ENCODE assay signal across 8 mouse cellular contexts in the genomic region with DNA sequence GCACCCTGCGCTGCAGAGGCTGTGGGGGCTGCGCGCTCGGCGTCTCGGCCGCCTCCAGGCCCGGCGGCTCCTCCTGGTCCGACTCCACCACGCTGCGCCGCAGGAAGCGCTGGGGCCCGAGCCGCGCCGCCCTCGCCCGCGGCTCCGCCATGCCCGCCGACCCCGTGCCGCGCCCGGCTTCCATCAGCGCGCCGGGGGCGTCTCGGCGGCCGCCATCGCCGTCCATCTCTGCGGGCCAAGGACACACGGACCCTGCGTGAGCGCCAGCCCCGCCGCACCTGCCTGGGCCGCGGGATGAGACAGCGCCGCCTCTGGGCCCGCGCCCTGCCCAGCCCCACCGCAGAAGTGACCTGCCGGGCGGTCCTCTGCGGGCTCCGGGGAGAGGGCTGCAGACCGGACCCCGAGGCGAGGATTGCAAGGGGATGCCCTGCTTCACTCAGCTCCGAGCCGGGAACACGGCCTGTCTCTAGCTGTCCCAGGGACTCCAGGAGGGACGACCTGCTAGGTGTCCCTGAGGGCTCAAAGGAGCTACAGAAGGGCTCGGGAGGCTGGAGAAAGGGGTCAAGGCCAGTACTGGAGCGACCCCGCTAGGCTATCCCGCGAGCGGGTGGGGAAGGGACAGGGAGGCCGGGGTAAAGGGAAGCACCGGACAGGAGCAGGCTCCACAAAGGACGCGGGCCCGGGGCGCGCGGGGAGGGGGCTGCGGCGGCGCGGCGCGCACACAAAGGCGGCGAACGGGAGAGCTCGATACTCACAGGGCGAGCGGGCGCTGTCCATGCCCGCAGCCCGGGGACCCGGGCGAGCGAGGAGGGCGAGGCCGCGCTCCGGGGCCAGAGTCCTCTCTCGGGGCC. TPM values are rescaled to one million over a fixed set of nuclear protein-coding genes. Genes with fewer than 3 reads are reported as not detected.
DNase-seq lines count a peak whose midpoint lies in the region; ATAC-seq and TF ChIP-seq lines count a peak whose summit lies in the region.

No protein-coding gene starts in this region.

- no peak for TF ChIP-seq POLR2A in heart, adult 2 months (IDR thresholded peaks at IDR 0.05; ENCODE audit: insufficient read depth, low read depth, low read length)

- H3K79me2 ChIP-seq in heart, adult 2 months (replicated peaks; ENCODE audit: control insufficient read depth, insufficient read depth, low read length), result no peaks in the 10 kb centered on the region

- no peaks in the 10 kb centered on the region for H3K9me3 ChIP-seq in kidney, embryonic 15.5 days (replicated peaks)
- no peaks in the 10 kb centered on the region for H3K9me3 ChIP-seq in liver, embryonic 16.5 days (replicated peaks; ENCODE audit: control insufficient read depth, low read length)

- TF ChIP-seq CTCF in heart, adult 2 months (IDR thresholded peaks at IDR 0.05), result 0 out of 2 replicates have a peak, but pooled peaks have one; percentile 11

- no peaks in the 10 kb centered on the region; the same call in 1 of the 2 replicates for H3K4me1 ChIP-seq in heart, adult 2 months (ENCODE audit: control insufficient read depth, insufficient read depth, low read length)
- peaks cover 41% of the 10 kb centered on the region for H3K4me1 ChIP-seq in kidney, embryonic 15.5 days
- peaks cover 6% of the 10 kb centered on the region for H3K4me1 ChIP-seq in liver, embryonic 16.5 days (ENCODE audit: control insufficient read depth, low read depth, low read length)

- 1% methylated on average over 97 of the region's 98 CpGs for whole genome bisulfite sequencing in heart, adult 2 months
- WGBS in kidney, embryonic 15.5 days, result under 1% methylated on average over 95 of the region's 98 CpGs
- WGBS in liver, embryonic 16.5 days (ENCODE audit: insufficient replicate concordance), result under 1% methylated on average over 96 of the region's 98 CpGs

- peak; percentile 74 for ATAC-seq in kidney, embryonic 15.5 days (replicated peaks; ENCODE audit: low FRiP score)
- ATAC-seq in liver, embryonic 16.5 days (ENCODE audit: low read depth), result peak; percentile 63; the same call in 1 of the 2 replicates

- peaks cover 7% of the 10 kb centered on the region for H3K27me3 ChIP-seq in heart, adult 2 months (ENCODE audit: control insufficient read depth, insufficient read depth, low read length)
- peaks cover 68% of the 10 kb centered on the region for H3K27me3 ChIP-seq in kidney, embryonic 15.5 days
- peaks cover 56% of the 10 kb centered on the region for H3K27me3 ChIP-seq in liver, embryonic 16.5 days (ENCODE audit: control insufficient read depth, insufficient read depth, low read depth, low read length)

- peak; percentile 36 to 62 for DNase-seq in adrenal gland, adult (ENCODE audit: inconsistent age in 2 of 2, low spot score in 1 of 2)
- no peak for DNase-seq in adrenal gland, postnatal 4 days (ENCODE audit: low spot score in 2 of 2)
- DNase-seq in ES-CJ7 (ENCODE audit: low read depth, low spot score), result peak; percentile 12
- peak; percentile 62 for DNase-seq in embryo, embryonic 10 days (ENCODE audit: low spot score)
- DNase-seq in heart, adult 2 months, result peak; percentile 57 to 65
- DNase-seq in right cerebral cortex, postnatal 4 days, result peak; percentile 71

- peak overlapping the region; percentile 67 for H3K4me3 ChIP-seq in heart, adult 2 months
- H3K4me3 ChIP-seq in kidney, embryonic 15.5 days (replicated peaks), result peak overlapping the region; percentile 73
- peak overlapping the region; percentile 57 for H3K4me3 ChIP-seq in liver, embryonic 16.5 days (ENCODE audit: low read depth, low read length)

- peak overlapping the region; percentile 78 for H3K27ac ChIP-seq in heart, adult 2 months
- H3K27ac ChIP-seq in kidney, embryonic 15.5 days, result no peak overlapping the region
- no peak overlapping the region for H3K27ac ChIP-seq in liver, embryonic 16.5 days (ENCODE audit: low read length)

- peak overlapping the region; percentile 99 for H3K4me2 ChIP-seq in kidney, embryonic 15.5 days
- peak overlapping the region; percentile 74 for H3K4me2 ChIP-seq in liver, embryonic 16.5 days (ENCODE audit: low read depth, low read length)

- H3K36me3 ChIP-seq in heart, adult 2 months (ENCODE audit: control insufficient read depth, insufficient read depth, low read length), result no peaks in the 10 kb centered on the region
- no peaks in the 10 kb centered on the region for H3K36me3 ChIP-seq in kidney, embryonic 15.5 days
- H3K36me3 ChIP-seq in liver, embryonic 16.5 days (ENCODE audit: control insufficient read depth, insufficient read depth), result no peaks in the 10 kb centered on the region

- intact Hi-C loops in heart, adult 2 months (cut with DNase I), result loop anchor here (2.0 kb wide), 1 partner anchor 16 kb away; no protein-coding TSS in a partner anchor

- peak overlapping the region; percentile 88 for H3K9ac ChIP-seq in heart, adult 2 months (ENCODE audit: low read depth, low read length)
- peak overlapping the region; percentile 67 for H3K9ac ChIP-seq in kidney, embryonic 15.5 days
- peak overlapping the region; percentile 24; the same call in 1 of the 2 replicates for H3K9ac ChIP-seq in liver, embryonic 16.5 days (ENCODE audit: low read depth, low read length)

- TF ChIP-seq EP300 in heart, adult 2 months (IDR thresholded peaks at IDR 0.05; ENCODE audit: insufficient read depth, low read depth, low read length), result no peak

RNA-seq across cellular contexts. Expression of a gene that starts 0.6 kb away (rescaled TPM):
- 10 to 100 TPM; 10.1 to 10.5 TPM for total RNA-seq in adrenal gland, postnatal 4 days (2021)
- 10 to 100 TPM; 66.7 to 79.4 TPM for total RNA-seq in heart, adult 2 months (2021)
- 28.7 and 30.9 TPM in 2 replicates for polyA plus RNA-seq in heart, adult 2 months (2012; rRNA removed)
- 1.2 and 1.4 TPM in 2 replicates for polyA plus RNA-seq in kidney, embryonic 15.5 days (2015; fragmentation: Nextera tagmentation; extraction: Ambion mirVana)
- 0.08 and 0.15 TPM in 2 replicates for polyA plus RNA-seq in liver, embryonic 16.5 days (2015; fragmentation: Nextera tagmentation; extraction: Ambion mirVana)

RNA-seq across cellular contexts. Expression of a gene that starts 40.1 kb away (rescaled TPM):
- total RNA-seq in adrenal gland, postnatal 4 days (2021), result 10 to 100 TPM; 49.0 to 51.9 TPM
- total RNA-seq in heart, adult 2 months (2021), result 100 to 1,000 TPM; 108 to 152 TPM
- polyA plus RNA-seq in heart, adult 2 months (2012; rRNA removed), result 157 and 220 TPM in 2 replicates
- 57.5 and 59.8 TPM in 2 replicates for polyA plus RNA-seq in kidney, embryonic 15.5 days (2015; fragmentation: Nextera tagmentation; extraction: Ambion mirVana)
- 54.3 and 58.0 TPM in 2 replicates for polyA plus RNA-seq in liver, embryonic 16.5 days (2015; fragmentation: Nextera tagmentation; extraction: Ambion mirVana)

Comparison
In these comparisons a context has a peak if more than half of its experiments do, and no peak if none do; other contexts are left out.
1. DNase-seq: peak in adrenal gland, adult (2 of 2), ES-CJ7 (single experiment), embryo, embryonic 10 days (single experiment), heart, adult 2 months (2 of 2) and right cerebral cortex, postnatal 4 days (single experiment); none in adrenal gland, postnatal 4 days (0 of 2).
2. H3K9ac ChIP-seq: peak in every context shown above with its lines; median percentile 88 in heart, adult 2 months; 67 in kidney, embryonic 15.5 days; 24 in liver, embryonic 16.5 days.
3. RNA of a gene that starts 0.6 kb away (polyA plus RNA-seq): 28.7 to 30.9 TPM in heart, adult 2 months; 1.2 to 1.4 TPM in kidney, embryonic 15.5 days and 0.08 to 0.15 TPM in liver, embryonic 16.5 days; every median in the first group is over 10 times any median in the second.
4. Peak in every context shown above with its lines, with median percentiles within 50 percentile points of each other: H3K4me3 ChIP-seq.